Mouse (Mus musculus): ENCODE measurements at regions not wholly inside any gene's neighbourhood (a gene's known extent, or its start where the extent isn't known, plus 50 kb on each side); places are given as distances from the start of the nearest gene placed in this dataset.
A peak's percentile ranks its signal among the peaks of the same experiment; 100 is the strongest.
"Not testable (repeated sequence)": the region's sequence is repeated elsewhere in the genome, so short reads cannot be mapped to it uniquely, and the experiment has no call there.

DNA sequence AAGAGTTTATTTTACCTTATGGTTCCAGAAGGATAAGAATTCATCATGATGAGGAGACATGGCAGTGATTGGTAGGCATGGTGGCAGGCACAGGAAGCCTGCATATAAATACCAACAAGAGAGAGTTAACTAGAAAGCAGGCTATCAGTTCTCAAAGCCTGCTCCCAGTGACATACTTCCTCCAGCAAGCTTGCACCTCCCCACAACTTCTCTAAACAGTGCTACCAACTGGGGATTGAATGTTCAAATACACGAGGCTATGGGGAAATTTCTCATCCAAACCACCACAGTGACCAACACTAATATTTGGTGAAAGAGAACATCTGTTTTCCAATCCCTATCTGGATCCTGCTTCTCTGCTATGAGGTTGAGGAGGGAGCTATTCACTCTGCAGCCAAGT lies 125.8 kb downstream of the Zfp619 start:
- no peak for DNase-seq (ENCODE audit: low read depth in 3 of 3, low spot score in 3 of 3)
- Histone ChIP-seq H3K27ac (no peak overlapping the region), H3K9ac (replicated peaks) (no peak overlapping the region), H3K4me1 (replicated peaks; ENCODE audit: control insufficient read depth in 2 of 2, insufficient read depth in 2 of 2, low read length in 1 of 2) (no peaks in the 10 kb centered on the region), H3K36me3 (replicated peaks; ENCODE audit: control insufficient read depth, insufficient read depth, low read depth) (no peaks in the 10 kb centered on the region), H3K4me3 (ENCODE audit: insufficient read depth in 1 of 2, low read depth in 2 of 2, low read length in 2 of 2) (no peak overlapping the region), H3K4me2 (ENCODE audit: low read depth) (no peak overlapping the region), H3K27me3 (ENCODE audit: control insufficient read depth, insufficient read depth, low read length) (no peaks in the 10 kb centered on the region), H3K9me3 (ENCODE audit: control insufficient read depth, low read length) (no peaks in the 10 kb centered on the region)
- TF ChIP-seq EP300 (IDR thresholded peaks at IDR 0.05; ENCODE audit: low read depth): no peak
- no peak for TF ChIP-seq CTCF (IDR thresholded peaks at IDR 0.05; ENCODE audit: low read depth)
- WGBS (ENCODE audit: insufficient replicate concordance): 8% methylated on average over 1 of the region's 1 CpGs
- ATAC-seq (ENCODE audit: insufficient read depth): no peak

- Histone ChIP-seq H3K4me3 (ENCODE audit: insufficient read depth in 1 of 2, low read depth in 2 of 2, low read length in 2 of 2) (no peak overlapping the region), H3K36me3 (replicated peaks; ENCODE audit: control insufficient read depth, insufficient read depth, low read depth) (no peaks in the 10 kb centered on the region), H3K9me3 (ENCODE audit: control insufficient read depth, low read length) (no peaks in the 10 kb centered on the region), H3K9ac (replicated peaks) (no peak overlapping the region), H3K27ac (no peak overlapping the region), H3K4me1 (replicated peaks; ENCODE audit: control insufficient read depth in 2 of 2, insufficient read depth in 2 of 2, low read length in 1 of 2) (no peaks in the 10 kb centered on the region), H3K27me3 (ENCODE audit: control insufficient read depth, insufficient read depth, low read length) (no peaks in the 10 kb centered on the region), H3K4me2 (ENCODE audit: low read depth) (no peak overlapping the region)
- ATAC-seq (ENCODE audit: insufficient read depth): no peak
- WGBS (ENCODE audit: insufficient replicate concordance): 44% methylated on average over 6 of the region's 6 CpGs
- no peak for DNase-seq (ENCODE audit: low read depth in 3 of 3, low spot score in 3 of 3)
- TF ChIP-seq CTCF (IDR thresholded peaks at IDR 0.05; ENCODE audit: low read depth) (no peak), EP300 (IDR thresholded peaks at IDR 0.05; ENCODE audit: low read depth) (no peak)
These were observed 133.0 kb downstream of the Zfp619 start for GRCm38 (mm10) chr7:39650483-39651102.

- 9% methylated on average over 4 of the region's 4 CpGs for WGBS (ENCODE audit: insufficient replicate concordance)
These were observed 137.2 kb downstream of the Zfp619 start for GRCm38 (mm10) chr7:39654563-39655286.

GRCm38 (mm10) chr7:39655287-39655652 lies 137.7 kb downstream of the Zfp619 start:
- H3K9ac ChIP-seq (replicated peaks); DNase-seq (ENCODE audit: low read depth in 3 of 3, low spot score in 3 of 3); H3K27me3 ChIP-seq (ENCODE audit: control insufficient read depth, insufficient read depth, low read length); H3K9me3 ChIP-seq (ENCODE audit: control insufficient read depth, low read length); H3K4me1 ChIP-seq (replicated peaks; ENCODE audit: control insufficient read depth in 2 of 2, insufficient read depth in 2 of 2, low read length in 1 of 2); H3K36me3 ChIP-seq (replicated peaks; ENCODE audit: control insufficient read depth, insufficient read depth, low read depth); H3K27ac ChIP-seq: not testable (repeated sequence)
- WGBS (ENCODE audit: insufficient replicate concordance): 26% methylated on average over 18 of the region's 23 CpGs
- ATAC-seq (ENCODE audit: insufficient read depth): 0 out of 2 replicates have a peak, but pooled peaks have one; percentile 21
- Histone ChIP-seq H3K4me3 (ENCODE audit: insufficient read depth in 1 of 2, low read depth in 2 of 2, low read length in 2 of 2) (peak overlapping the region; percentile 34 to 45), H3K4me2 (ENCODE audit: low read depth) (peak overlapping the region; percentile 60)

More at GRCm38 (mm10) chr7:39654563-39655286, 137.2 kb downstream of the Zfp619 start:
- Histone ChIP-seq H3K4me3 (ENCODE audit: insufficient read depth in 1 of 2, low read depth in 2 of 2, low read length in 2 of 2) (no peak overlapping the region), H3K4me1 (replicated peaks; ENCODE audit: control insufficient read depth in 2 of 2, insufficient read depth in 2 of 2, low read length in 1 of 2) (peaks cover 0 to 5% of the 10 kb centered on the region in 2 experiments; a peak in 2 of 4 replicates), H3K9ac (replicated peaks) (no peak overlapping the region), H3K27me3 (ENCODE audit: control insufficient read depth, insufficient read depth, low read length) (no peaks in the 10 kb centered on the region), H3K4me2 (ENCODE audit: low read depth) (no peak overlapping the region; the same call in 1 of the 2 replicates), H3K36me3 (replicated peaks; ENCODE audit: control insufficient read depth, insufficient read depth, low read depth) (no peaks in the 10 kb centered on the region), H3K27ac (no peak overlapping the region), H3K9me3 (ENCODE audit: control insufficient read depth, low read length) (no peaks in the 10 kb centered on the region)
- ATAC-seq (ENCODE audit: insufficient read depth): 0 out of 2 replicates have a peak, but pooled peaks have one; percentile 33
- TF ChIP-seq EP300 (IDR thresholded peaks at IDR 0.05; ENCODE audit: low read depth) (no peak), CTCF (IDR thresholded peaks at IDR 0.05; ENCODE audit: low read depth) (no peak)
- no peak for DNase-seq (ENCODE audit: low read depth in 3 of 3, low spot score in 3 of 3)

DNA sequence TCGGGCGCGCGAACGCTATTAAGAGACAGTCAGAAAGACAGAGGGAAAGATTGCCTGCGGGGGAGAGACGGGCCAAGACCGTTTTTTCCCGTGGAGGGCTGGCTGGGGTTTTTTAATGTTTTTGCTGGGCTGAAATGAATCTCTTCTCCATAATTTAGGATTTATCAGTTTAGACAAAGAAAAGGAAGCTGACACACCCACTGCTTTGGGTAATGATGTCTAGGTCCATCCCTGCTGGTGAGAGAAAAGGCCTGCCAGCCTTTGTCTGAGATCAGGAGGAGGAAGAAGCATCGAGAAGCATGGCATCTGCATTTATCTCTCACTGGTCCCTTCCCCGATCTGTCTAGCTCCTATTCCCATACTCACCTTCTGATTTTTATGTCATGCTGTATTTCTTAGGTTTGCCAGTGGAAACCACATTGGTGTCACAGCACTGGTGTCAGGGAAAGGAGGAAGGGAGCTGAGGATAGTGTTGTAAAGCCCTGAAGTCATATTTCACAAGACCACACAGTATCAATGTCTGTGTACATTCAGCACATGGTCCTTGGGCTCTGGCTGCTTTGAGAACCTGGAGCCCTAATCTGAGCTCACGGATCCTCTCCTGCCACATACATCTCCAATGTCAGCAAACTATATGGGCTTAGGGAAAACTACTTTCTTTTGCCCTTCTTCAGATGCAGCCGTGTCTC lies 138.3 kb downstream of the Zfp619 start:
- no peak for DNase-seq (ENCODE audit: low read depth in 3 of 3, low spot score in 3 of 3)
- Histone ChIP-seq H3K4me3 (ENCODE audit: insufficient read depth in 1 of 2, low read depth in 2 of 2, low read length in 2 of 2) (peak overlapping the region; percentile 34 to 45), H3K27ac (no peak overlapping the region), H3K9ac (replicated peaks) (no peak overlapping the region), H3K4me2 (ENCODE audit: low read depth) (peak overlapping the region; percentile 60), H3K9me3 (ENCODE audit: control insufficient read depth, low read length) (no peaks in the 10 kb centered on the region), H3K36me3 (replicated peaks; ENCODE audit: control insufficient read depth, insufficient read depth, low read depth) (no peaks in the 10 kb centered on the region), H3K4me1 (replicated peaks; ENCODE audit: control insufficient read depth in 2 of 2, insufficient read depth in 2 of 2, low read length in 1 of 2) (peaks cover 0 to 5% of the 10 kb centered on the region in 2 experiments; a peak in 2 of 4 replicates), H3K27me3 (ENCODE audit: control insufficient read depth, insufficient read depth, low read length) (no peaks in the 10 kb centered on the region)
- no peak for ATAC-seq (ENCODE audit: insufficient read depth)
- TF ChIP-seq EP300 (IDR thresholded peaks at IDR 0.05; ENCODE audit: low read depth) (no peak), CTCF (IDR thresholded peaks at IDR 0.05; ENCODE audit: low read depth) (no peak)
- WGBS (ENCODE audit: insufficient replicate concordance): 30% methylated on average over 13 of the region's 13 CpGs
